8 mouse cellular contexts compared by ENCODE assay signal in the genomic region with DNA sequence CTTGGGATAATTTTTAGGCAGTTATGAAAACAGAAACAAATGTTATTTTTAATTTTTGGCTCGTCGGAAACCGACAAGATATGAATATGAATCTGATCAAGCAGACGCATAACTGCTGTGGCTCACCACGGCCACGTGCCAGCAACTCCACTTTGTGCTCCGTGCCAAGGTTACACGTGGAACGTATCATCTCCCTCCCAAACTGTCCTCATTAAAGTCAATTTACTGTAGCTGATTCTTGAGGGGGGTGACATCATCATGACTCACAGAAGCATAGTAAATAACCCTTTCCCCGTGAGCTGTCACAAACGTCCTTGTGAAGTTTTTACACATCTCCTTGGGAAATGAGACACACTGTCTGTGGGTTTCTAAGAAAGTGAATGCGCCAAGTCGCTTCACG.
DNase-seq lines count a peak whose midpoint lies in the region.

No protein-coding gene starts in this region.

- DNase-seq in cerebellum, postnatal 14 days: peak; percentile 43 to 54
- no peak for DNase-seq in cerebellum, adult 11 months
- DNase-seq in layer of hippocampus, postnatal 36 days: peak; percentile 15 to 22
- no peak for DNase-seq in layer of hippocampus, postnatal 25 days (ENCODE audit: extremely low spot score in 1 of 2, low spot score in 1 of 2)
- DNase-seq in adrenal gland, postnatal 10 days: peak; percentile 80
- DNase-seq in ovary, postnatal 14 days (ENCODE audit: low spot score): peak; percentile 25
- no peak for DNase-seq in thymus, postnatal 10 days (ENCODE audit: low spot score in 2 of 2)
- DNase-seq in spleen, postnatal 10 days (ENCODE audit: low spot score in 2 of 2): no peak

Comparison
In these comparisons a context has a peak if more than half of its experiments do, and no peak if none do; other contexts are left out.
1. DNase-seq: peak in cerebellum, postnatal 14 days (2 of 2), layer of hippocampus, postnatal 36 days (2 of 2), adrenal gland, postnatal 10 days (single experiment) and ovary, postnatal 14 days (single experiment); none in cerebellum, adult 11 months (single experiment), layer of hippocampus, postnatal 25 days (0 of 2), thymus, postnatal 10 days (0 of 2) and spleen, postnatal 10 days (0 of 2).